Mouse (Mus musculus): Measurements from ENCODE around the gene Ip6k3. TPM values are rescaled to one million over a fixed set of nuclear protein-coding genes. Genes with fewer than 3 reads are reported as not detected.

Gene Ip6k3
- total RNA-seq, 1 experiment: 0.27 TPM

DNA sequence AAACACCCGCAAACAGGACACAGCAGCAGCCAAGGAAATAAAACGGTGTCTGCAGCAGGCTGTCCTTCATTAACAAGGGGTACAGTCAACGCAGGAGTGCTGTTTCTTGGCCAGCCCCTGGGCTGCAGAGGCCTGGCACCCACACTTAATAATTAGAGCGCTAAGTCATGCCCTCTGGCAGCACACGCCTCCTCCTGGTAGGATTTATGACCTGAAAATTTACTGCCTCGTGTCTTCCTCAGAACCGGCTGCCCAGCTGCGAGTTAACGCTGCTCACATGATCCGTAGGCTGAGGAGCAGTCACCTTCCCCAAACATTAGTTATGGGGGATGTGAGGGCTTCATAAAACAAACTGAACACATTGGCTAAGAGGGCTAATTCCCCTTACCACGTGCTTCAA, 33.2 kb upstream of the Ip6k3 start:
- DNase-seq (ENCODE audit: low read depth, low spot score): no peak
- no peak overlapping the region for H3K27ac ChIP-seq (ENCODE audit: insufficient read depth, low read depth, low read length, poor library complexity, severe bottlenecking)
- TF ChIP-seq HCFC1 (IDR thresholded peaks at IDR 0.05; ENCODE audit: borderline replicate concordance, insufficient read depth, low read length) (no peak), MAFK (IDR thresholded peaks at IDR 0.05; ENCODE audit: insufficient read depth, low read depth, low read length) (no peak)

GRCm38 (mm10) chr17:27199864-27200263, 32.3 kb upstream of the Ip6k3 start:
- peaks cover 0 to 2% of the 10 kb centered on the region in 2 experiments; a peak in 1 of 4 replicates for H3K4me1 ChIP-seq (ENCODE audit: control insufficient read depth in 2 of 2, insufficient read depth in 2 of 2, low read length in 2 of 2, poor library complexity in 1 of 2)
- DNase-seq (ENCODE audit: low read depth, low spot score): no peak
- TF ChIP-seq HCFC1 (IDR thresholded peaks at IDR 0.05; ENCODE audit: borderline replicate concordance, insufficient read depth, low read length): no peak
- no peak for TF ChIP-seq ZNF384 (IDR thresholded peaks at IDR 0.05; ENCODE audit: low read depth, low read length)
- TF ChIP-seq MAFK (IDR thresholded peaks at IDR 0.05; ENCODE audit: insufficient read depth, low read depth, low read length): no peak
- TF ChIP-seq CHD2 (IDR thresholded peaks at IDR 0.05; ENCODE audit: low read depth, low read length): no peak
- no peak for TF ChIP-seq ZC3H11A (IDR thresholded peaks at IDR 0.05; ENCODE audit: borderline replicate concordance, low read depth, low read length)
- no peak overlapping the region for H3K4me3 ChIP-seq (ENCODE audit: insufficient read depth in 1 of 2, low read depth in 1 of 2, low read length in 2 of 2, poor library complexity in 1 of 2, severe bottlenecking in 1 of 2)
- no peaks in the 10 kb centered on the region for H3K9me3 ChIP-seq (ENCODE audit: control insufficient read depth, insufficient read depth, low read depth, low read length)
- in situ Hi-C loops (cut with MboI; ENCODE audit: low sequenced_read_pairs in 2 of 2, unreplicated experiment in 2 of 2): loop anchor here in 1 of 2 experiments (25.0 kb wide), 1 partner anchor 312 kb away; the partner anchor contains the start of gene Grm4
- H3K27ac ChIP-seq (ENCODE audit: insufficient read depth, low read depth, low read length, poor library complexity, severe bottlenecking): no peak overlapping the region
- H3K36me3 ChIP-seq (ENCODE audit: control insufficient read depth, insufficient read depth, low read length, poor library complexity, severe bottlenecking): peaks cover 5% of the 10 kb centered on the region; the same call in 1 of the 2 replicates
- no peak overlapping the region for H3K9ac ChIP-seq (ENCODE audit: insufficient read depth, low read depth, low read length, poor library complexity, severe bottlenecking)

More for the DNA sequence above, 33.2 kb upstream of the Ip6k3 start:
- in situ Hi-C loops (cut with MboI; ENCODE audit: low sequenced_read_pairs in 2 of 2, unreplicated experiment in 2 of 2): no loop called here
- Histone ChIP-seq H3K9ac (ENCODE audit: insufficient read depth, low read depth, low read length, poor library complexity, severe bottlenecking) (no peak overlapping the region), H3K36me3 (ENCODE audit: control insufficient read depth, insufficient read depth, low read length, poor library complexity, severe bottlenecking) (peaks cover 5% of the 10 kb centered on the region; the same call in 1 of the 2 replicates), H3K9me3 (ENCODE audit: control insufficient read depth, insufficient read depth, low read depth, low read length) (no peaks in the 10 kb centered on the region), H3K4me3 (ENCODE audit: insufficient read depth in 1 of 2, low read depth in 1 of 2, low read length in 2 of 2, poor library complexity in 1 of 2, severe bottlenecking in 1 of 2) (no peak overlapping the region), H3K4me1 (ENCODE audit: control insufficient read depth in 2 of 2, insufficient read depth in 2 of 2, low read length in 2 of 2, poor library complexity in 1 of 2) (peaks cover 0 to 5% of the 10 kb centered on the region in 2 experiments; a peak in 1 of 4 replicates)

DNA sequence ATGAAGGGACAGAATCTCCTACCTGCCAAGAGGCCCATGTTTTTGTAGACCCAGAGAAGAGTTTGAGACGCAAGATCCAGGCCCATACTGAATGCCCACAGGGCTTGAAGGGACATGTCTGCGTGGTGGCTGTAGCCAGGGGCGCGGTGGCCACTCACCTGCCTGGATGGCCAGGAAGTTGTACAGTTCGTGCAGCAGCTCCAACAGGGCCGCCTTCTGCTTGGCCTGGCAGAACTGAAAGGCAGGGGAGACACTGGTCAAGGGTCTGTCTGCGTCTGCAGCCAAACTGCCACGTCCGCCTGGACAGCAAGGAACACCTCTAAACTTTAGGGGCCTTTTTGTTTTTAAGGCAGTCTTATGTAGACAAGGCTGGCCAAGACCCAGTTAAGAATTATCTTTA, 31.6 kb upstream of the Ip6k3 start:
- Histone ChIP-seq H3K9ac (ENCODE audit: insufficient read depth, low read depth, low read length, poor library complexity, severe bottlenecking) (no peak overlapping the region), H3K27ac (ENCODE audit: insufficient read depth, low read depth, low read length, poor library complexity, severe bottlenecking) (no peak overlapping the region), H3K4me3 (ENCODE audit: insufficient read depth in 1 of 2, low read depth in 1 of 2, low read length in 2 of 2, poor library complexity in 1 of 2, severe bottlenecking in 1 of 2) (no peak overlapping the region), H3K9me3 (ENCODE audit: control insufficient read depth, insufficient read depth, low read depth, low read length) (no peaks in the 10 kb centered on the region), H3K4me1 (ENCODE audit: control insufficient read depth in 2 of 2, insufficient read depth in 2 of 2, low read length in 2 of 2, poor library complexity in 1 of 2) (no peaks in the 10 kb centered on the region; a peak in 1 of 4 replicates), H3K36me3 (ENCODE audit: control insufficient read depth, insufficient read depth, low read length, poor library complexity, severe bottlenecking) (peaks cover 8% of the 10 kb centered on the region; the same call in 1 of the 2 replicates)
- in situ Hi-C loops (cut with MboI; ENCODE audit: low sequenced_read_pairs in 2 of 2, unreplicated experiment in 2 of 2): loop anchor here in 1 of 2 experiments (25.0 kb wide), 1 partner anchor 313 kb away; the partner anchor contains the start of gene Grm4
- DNase-seq (ENCODE audit: low read depth, low spot score): no peak
- no peak for TF ChIP-seq MAFK (IDR thresholded peaks at IDR 0.05; ENCODE audit: insufficient read depth, low read depth, low read length)
- TF ChIP-seq ZC3H11A (IDR thresholded peaks at IDR 0.05; ENCODE audit: borderline replicate concordance, low read depth, low read length): no peak
- no peak for TF ChIP-seq HCFC1 (IDR thresholded peaks at IDR 0.05; ENCODE audit: borderline replicate concordance, insufficient read depth, low read length)
- TF ChIP-seq CHD2 (IDR thresholded peaks at IDR 0.05; ENCODE audit: low read depth, low read length): no peak
- TF ChIP-seq ZNF384 (IDR thresholded peaks at IDR 0.05; ENCODE audit: low read depth, low read length): no peak

- H3K9me3 ChIP-seq (ENCODE audit: control insufficient read depth, insufficient read depth, low read depth, low read length): no peaks in the 10 kb centered on the region
- no peak overlapping the region for H3K27ac ChIP-seq (ENCODE audit: insufficient read depth, low read depth, low read length, poor library complexity, severe bottlenecking)
- H3K4me1 ChIP-seq (ENCODE audit: control insufficient read depth in 2 of 2, insufficient read depth in 2 of 2, low read length in 2 of 2, poor library complexity in 1 of 2): no peaks in the 10 kb centered on the region
- H3K9ac ChIP-seq (ENCODE audit: insufficient read depth, low read depth, low read length, poor library complexity, severe bottlenecking): no peak overlapping the region
- in situ Hi-C loops (cut with MboI; ENCODE audit: low sequenced_read_pairs in 2 of 2, unreplicated experiment in 2 of 2): loop anchor here in 1 of 2 experiments (25.0 kb wide), 1 partner anchor 316 kb away; the partner anchor contains the start of gene Grm4
- H3K36me3 ChIP-seq (ENCODE audit: control insufficient read depth, insufficient read depth, low read length, poor library complexity, severe bottlenecking): peaks cover 29% of the 10 kb centered on the region; the same call in 1 of the 2 replicates
- H3K4me3 ChIP-seq (ENCODE audit: insufficient read depth in 1 of 2, low read depth in 1 of 2, low read length in 2 of 2, poor library complexity in 1 of 2, severe bottlenecking in 1 of 2): no peak overlapping the region
- no peak for DNase-seq (ENCODE audit: low read depth, low spot score)
- TF ChIP-seq ZNF384 (IDR thresholded peaks at IDR 0.05; ENCODE audit: low read depth, low read length): no peak
- TF ChIP-seq HCFC1 (IDR thresholded peaks at IDR 0.05; ENCODE audit: borderline replicate concordance, insufficient read depth, low read length): no peak
- no peak for TF ChIP-seq MAFK (IDR thresholded peaks at IDR 0.05; ENCODE audit: insufficient read depth, low read depth, low read length)
- no peak for TF ChIP-seq CHD2 (IDR thresholded peaks at IDR 0.05; ENCODE audit: low read depth, low read length)
- TF ChIP-seq ZC3H11A (IDR thresholded peaks at IDR 0.05; ENCODE audit: borderline replicate concordance, low read depth, low read length): no peak
These were observed 28.6 kb upstream of the Ip6k3 start for GRCm38 (mm10) chr17:27196206-27196605.

All from ES-E14 (cell line).